Mouse (Mus musculus) embryonic facial prominence, embryonic 13.5 days (tissue): ENCODE results near the gene Trim71. TPM values are rescaled to one million over a fixed set of nuclear protein-coding genes. Genes with fewer than 3 reads are reported as not detected.
A peak's percentile ranks its signal among the peaks of the same experiment; 100 is the strongest.
"Not testable (repeated sequence)": the region's sequence is repeated elsewhere in the genome, so short reads cannot be mapped to it uniquely, and the experiment has no call there.

Experiments used
- ATAC-seq: fragments of 200-750 bp; cut with Nextera tagmentation; 2 replicates; pipeline ENCODE4 v1.8.0; 2017; ENCODE audit warnings: low read depth; ENCODE audit not compliant: insufficient number of reproducible peaks, insufficient read depth, low FRiP score, low TSS enrichment
- H3K27ac ChIP-seq: fragments of 300-500 bp; sonication (generic); 2 replicates; pipeline ENCODE4 v1.5.1; 2015; ENCODE audit warnings: moderate library complexity, mild to moderate bottlenecking, inconsistent platforms
- H3K27me3 ChIP-seq: fragments of 300-500 bp; sonication (generic); 2 replicates; pipeline ENCODE4 v1.6.1; 2015; ENCODE audit warnings: mild to moderate bottlenecking, inconsistent platforms
- H3K36me3 ChIP-seq: fragments of 300-500 bp; sonication (generic); 2 replicates; pipeline ENCODE4 v1.6.1; 2015; ENCODE audit warnings: mild to moderate bottlenecking, inconsistent platforms
- H3K4me1 ChIP-seq: fragments of 300-500 bp; sonication (generic); 2 replicates; pipeline ENCODE4 v1.6.1; 2015; ENCODE audit warnings: inconsistent platforms
- H3K4me2 ChIP-seq: fragments of 300-500 bp; sonication (generic); 2 replicates; pipeline ENCODE4 v1.6.1; 2015; ENCODE audit warnings: moderate library complexity, mild to moderate bottlenecking, inconsistent platforms
- H3K4me3 ChIP-seq: fragments of 300-500 bp; sonication (generic); 2 replicates; pipeline ENCODE4 v1.5.1; 2015; ENCODE audit warnings: mild to moderate bottlenecking, inconsistent platforms
- H3K9ac ChIP-seq: fragments of 300-500 bp; sonication (generic); 2 replicates; pipeline ENCODE4 v1.6.1; 2015; ENCODE audit warnings: mild to moderate bottlenecking, inconsistent platforms
- H3K9me3 ChIP-seq: fragments of 300-500 bp; sonication (generic); 2 replicates; pipeline ENCODE4 v1.6.1; 2016; ENCODE audit warnings: inconsistent platforms
- WGBS: fragments of 180-500 bp; shearing (Covaris S2); methylation state at CpG from one replicate; pipeline ENCODE4 v1.1.7; 2015; ENCODE audit warnings: mixed read lengths; 5-methylcytosine and 5-hydroxymethylcytosine counted together
- polyA plus RNA-seq: library from polyadenylated mRNA; unstranded; fragments of >200 nt; fragmentation: Nextera tagmentation; extraction: Ambion mirVana; gene quantifications from 2 replicates; pipeline ENCODE4 v1.2.1, GENCODE M21; 2015

The Trim71 gene
- polyA plus RNA-seq, 1 experiment from 2014 or later, result 0.46 TPM

DNA sequence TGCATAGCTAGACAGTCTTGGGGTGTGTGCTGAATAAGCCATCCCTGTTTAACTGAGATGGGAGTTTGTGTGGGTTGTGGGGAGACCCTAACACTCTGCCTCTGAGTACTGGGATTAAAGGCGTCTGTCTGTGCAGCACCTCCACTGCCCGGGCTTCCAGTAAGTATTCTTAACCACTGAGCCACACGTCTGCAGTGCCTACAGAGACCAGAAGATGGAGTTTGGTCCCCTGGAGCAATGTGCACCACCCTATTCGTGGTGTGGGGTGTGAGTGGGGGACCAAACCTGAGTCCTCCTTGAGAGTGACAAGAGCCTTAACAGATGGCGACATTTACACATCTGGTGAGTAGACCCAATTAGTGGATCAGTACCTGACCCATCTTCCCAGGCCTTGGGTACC is 42.1 kb downstream of the Trim71 start:
- 60% methylated on average over 5 of the region's 5 CpGs for WGBS
- Histone ChIP-seq H3K27me3 (no peaks in the 10 kb centered on the region), H3K4me2 (no peak overlapping the region), H3K9me3 (no peaks in the 10 kb centered on the region), H3K36me3 (no peaks in the 10 kb centered on the region), H3K27ac (no peak overlapping the region), H3K4me1 (peaks cover 16% of the 10 kb centered on the region), H3K4me3 (no peak overlapping the region), H3K9ac (no peak overlapping the region)
- ATAC-seq, result no peak

DNA sequence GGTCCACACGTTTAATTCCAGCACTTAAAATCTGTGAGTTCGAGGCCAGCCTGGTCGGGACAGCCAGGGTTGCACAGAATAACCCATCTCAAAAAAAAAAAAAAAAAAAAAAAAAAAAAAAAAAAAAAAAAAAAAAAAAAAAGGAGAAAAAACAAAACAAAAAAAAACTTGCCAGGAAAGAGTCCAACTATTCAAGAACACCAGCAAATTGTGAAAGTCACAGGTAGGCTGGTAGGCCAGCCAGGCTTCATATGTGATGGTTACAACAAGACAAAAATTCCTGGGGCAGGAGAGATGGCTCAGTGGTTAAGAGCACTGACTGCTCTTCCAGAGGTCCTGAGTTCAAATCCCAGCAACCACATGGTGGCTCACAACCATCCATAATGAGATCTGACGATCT is 43.6 kb downstream of the Trim71 start:
- 76% methylated on average over 4 of the region's 4 CpGs for WGBS
- not testable (repeated sequence) for H3K4me3 ChIP-seq, H3K27ac ChIP-seq, ATAC-seq, H3K4me2 ChIP-seq, H3K4me1 ChIP-seq, H3K27me3 ChIP-seq, H3K36me3 ChIP-seq, H3K9me3 ChIP-seq, H3K9ac ChIP-seq

DNA sequence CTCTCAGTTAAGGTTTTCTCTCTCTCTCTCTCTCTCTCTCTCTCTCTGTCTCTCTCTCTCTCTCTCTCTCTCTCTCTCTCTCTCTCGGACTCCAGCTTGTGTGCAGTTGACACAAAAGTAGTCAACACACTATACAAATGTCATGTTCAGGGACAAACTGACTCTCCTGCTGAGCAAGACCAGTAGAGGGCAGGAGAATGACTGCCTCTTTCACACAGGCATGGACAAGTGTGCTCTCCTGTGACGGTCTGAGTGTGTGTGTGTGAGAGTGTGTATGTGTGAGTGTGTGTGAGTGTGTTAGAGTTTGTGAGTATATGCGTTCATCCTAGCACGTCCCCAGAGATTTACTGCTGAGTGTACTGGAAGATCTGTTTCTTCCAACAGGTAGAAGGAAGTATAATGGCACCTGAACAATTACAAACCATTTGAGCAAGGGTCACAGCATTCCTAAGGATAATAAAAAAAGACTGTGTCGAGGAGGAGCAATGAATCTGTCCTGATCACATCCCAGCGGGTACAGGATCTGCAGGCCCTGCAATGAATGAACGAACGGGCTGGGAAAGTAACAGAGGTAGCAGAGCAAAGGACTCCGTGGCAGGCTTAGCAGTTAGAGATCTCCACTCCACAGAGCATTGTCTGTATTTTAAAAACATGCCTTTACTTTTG is 45.2 kb downstream of the Trim71 start:
- Histone ChIP-seq H3K4me1 (peaks cover 12% of the 10 kb centered on the region), H3K9ac (no peak overlapping the region), H3K36me3 (peaks cover 2% of the 10 kb centered on the region), H3K9me3 (peaks cover under 1% of the 10 kb centered on the region; the same call in 1 of the 2 replicates), H3K4me3 (no peak overlapping the region), H3K27me3 (no peaks in the 10 kb centered on the region), H3K27ac (no peak overlapping the region), H3K4me2 (no peak overlapping the region)
- no peak for ATAC-seq
- WGBS, result 72% methylated on average over 9 of the region's 9 CpGs

DNA sequence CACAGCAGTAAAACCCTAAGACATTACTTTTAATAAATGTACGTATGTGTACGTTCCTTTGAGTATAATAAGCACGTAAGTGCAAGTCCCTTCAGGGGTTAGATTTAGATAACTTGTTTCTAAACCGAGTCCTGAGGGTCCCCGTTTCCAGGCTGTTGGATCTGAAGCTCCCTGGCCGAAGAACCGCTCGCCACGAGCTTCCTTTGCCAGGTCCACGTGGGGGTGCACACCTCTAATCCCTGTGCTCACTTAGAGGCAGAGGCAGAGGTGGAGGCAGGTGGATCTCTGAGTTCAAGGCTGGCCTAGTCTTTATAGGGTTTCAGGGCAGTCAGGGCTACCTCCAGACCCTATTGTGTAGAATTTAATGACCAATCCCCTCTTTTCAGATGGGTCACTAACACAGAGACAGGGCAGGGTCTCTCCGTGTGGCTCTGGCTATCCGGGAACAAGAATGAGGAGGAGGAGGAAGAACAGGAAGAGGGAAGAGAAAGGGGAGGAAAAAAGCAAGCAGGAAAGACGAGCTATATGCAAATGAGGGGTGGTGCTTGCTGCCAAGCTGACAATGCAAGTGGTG is 46.2 kb downstream of the Trim71 start:
- H3K4me2 ChIP-seq, result no peak overlapping the region
- H3K27ac ChIP-seq, result no peak overlapping the region
- H3K4me3 ChIP-seq, result no peak overlapping the region
- H3K36me3 ChIP-seq, result peaks cover 12% of the 10 kb centered on the region
- peaks cover 12% of the 10 kb centered on the region for H3K4me1 ChIP-seq
- ATAC-seq, result no peak
- no peaks in the 10 kb centered on the region for H3K27me3 ChIP-seq
- H3K9ac ChIP-seq, result no peak overlapping the region
- 78% methylated on average over 13 of the region's 13 CpGs for WGBS
- peaks cover 9% of the 10 kb centered on the region for H3K9me3 ChIP-seq

DNA sequence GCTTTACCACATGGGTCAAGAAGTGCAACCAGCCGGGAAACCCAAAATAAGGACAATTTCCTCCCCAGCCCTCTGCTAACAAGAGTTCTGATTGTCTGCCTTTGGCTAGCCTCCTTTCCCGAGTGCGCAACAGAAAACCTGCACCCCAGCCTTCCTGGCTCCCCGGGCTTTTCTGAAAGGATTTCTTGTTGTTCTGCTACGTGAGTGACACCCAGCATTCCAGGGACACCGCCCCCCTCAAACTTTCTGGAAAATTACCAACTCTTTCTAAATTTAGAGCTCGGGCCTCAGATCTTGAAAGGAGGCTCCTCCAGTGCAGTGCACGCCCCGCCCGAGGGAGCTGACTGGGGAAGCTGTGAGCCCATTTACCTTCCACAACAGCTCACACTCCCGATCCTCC is 48.8 kb downstream of the Trim71 start, which contains the start of gene C130032M10Rik:
TSS of gene C130032M10Rik (plus strand) at position 334 of the 400 bp plus-strand sequence.
- H3K4me2 ChIP-seq, result peak within 1 kb of the TSS; percentile 7; the same call in 1 of the 2 replicates
- peak within 1 kb of the TSS; percentile 78 for H3K27ac ChIP-seq
- ATAC-seq, result no peak
- no peak within 1 kb of the TSS for H3K4me3 ChIP-seq
- peaks cover 20% of the 10 kb centered on the region for H3K36me3 ChIP-seq
- peaks cover 15% of the 10 kb centered on the region for H3K9me3 ChIP-seq
- H3K27me3 ChIP-seq, result no peaks in the 10 kb centered on the region
- H3K9ac ChIP-seq, result no peak within 1 kb of the TSS
- H3K4me1 ChIP-seq, result peaks cover 12% of the 10 kb centered on the region
- 55% methylated on average over 11 of the region's 11 CpGs for WGBS

DNA sequence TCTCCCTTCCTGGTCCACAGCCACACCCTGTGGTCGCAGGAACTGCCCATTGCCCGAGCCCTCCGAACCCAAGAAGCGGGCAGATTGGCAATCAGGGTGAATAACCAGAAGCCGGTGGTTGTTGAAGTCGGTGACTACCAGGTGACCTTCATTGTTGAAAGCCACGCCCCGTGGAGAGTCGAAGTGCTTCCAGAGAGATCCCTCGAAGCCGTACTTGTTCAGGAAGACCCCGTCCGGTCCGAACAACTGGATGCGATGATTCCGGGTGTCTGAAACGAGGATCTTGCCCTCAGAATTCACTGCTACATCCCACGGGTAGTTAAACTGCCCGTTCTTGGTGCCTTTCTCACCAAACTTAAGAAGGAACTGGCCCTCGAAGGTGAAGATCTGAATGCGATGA is 51.3 kb downstream of the Trim71 start:
- no peak overlapping the region for H3K9ac ChIP-seq
- H3K4me3 ChIP-seq, result no peak overlapping the region
- WGBS, result 97% methylated on average over 21 of the region's 21 CpGs
- H3K36me3 ChIP-seq, result peaks cover 20% of the 10 kb centered on the region
- no peak for ATAC-seq
- no peak overlapping the region for H3K27ac ChIP-seq
- no peak overlapping the region for H3K4me2 ChIP-seq
- peaks cover 12% of the 10 kb centered on the region for H3K4me1 ChIP-seq
- H3K27me3 ChIP-seq, result no peaks in the 10 kb centered on the region
- peaks cover 15% of the 10 kb centered on the region for H3K9me3 ChIP-seq

DNA sequence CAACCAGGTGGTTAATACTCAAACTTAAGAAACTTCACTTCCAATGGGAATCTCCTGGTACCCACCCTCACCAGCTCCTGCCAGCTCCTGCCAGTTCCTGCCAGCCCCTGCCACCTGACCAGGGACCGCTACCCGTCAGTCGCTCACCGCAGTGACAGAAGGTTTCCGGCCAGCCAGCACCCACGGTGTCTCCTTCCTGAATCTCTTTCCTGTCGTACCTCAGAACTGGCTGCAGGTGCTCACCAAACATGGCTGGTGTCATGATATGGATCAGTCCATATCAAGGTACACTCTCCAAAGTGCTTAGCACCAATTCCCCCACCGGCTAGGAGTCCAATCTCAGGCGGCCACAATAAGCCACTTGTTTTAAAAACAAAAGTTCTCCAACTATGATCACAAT is 54.4 kb downstream of the Trim71 start:
- WGBS, result 95% methylated on average over 9 of the region's 9 CpGs
- peaks cover 20% of the 10 kb centered on the region for H3K36me3 ChIP-seq

DNA sequence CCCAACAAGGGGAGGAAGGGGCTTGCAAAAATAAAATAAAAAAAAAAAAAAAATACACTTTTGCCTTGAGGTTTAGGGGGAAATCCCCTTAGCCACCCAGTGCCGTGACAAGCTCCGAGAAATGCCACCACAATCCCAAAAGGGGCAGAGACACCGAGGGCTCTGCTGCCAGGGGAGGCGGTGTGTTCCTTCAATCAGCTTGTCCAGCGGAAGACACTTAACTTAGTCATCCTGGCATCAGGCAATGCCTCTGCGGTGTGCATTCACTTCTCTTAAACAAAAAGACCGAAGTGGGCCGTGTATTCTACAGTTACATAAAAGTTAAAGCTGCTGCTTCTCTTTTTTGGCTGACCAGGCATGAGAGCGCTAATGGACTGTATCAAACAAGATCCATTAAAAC is 56.7 kb downstream of the Trim71 start:
- no peaks in the 10 kb centered on the region for H3K4me1 ChIP-seq
- H3K36me3 ChIP-seq, result peaks cover 3% of the 10 kb centered on the region
- H3K9me3 ChIP-seq, result no peaks in the 10 kb centered on the region; the same call in 1 of the 2 replicates
- ATAC-seq, result no peak
- no peak overlapping the region for H3K27ac ChIP-seq
- 91% methylated on average over 9 of the region's 9 CpGs for WGBS
- H3K9ac ChIP-seq, result no peak overlapping the region
- H3K4me2 ChIP-seq, result no peak overlapping the region
- H3K27me3 ChIP-seq, result no peaks in the 10 kb centered on the region
- no peak overlapping the region for H3K4me3 ChIP-seq

More for the DNA sequence above, 54.4 kb downstream of the Trim71 start:
- H3K4me3 ChIP-seq, result no peak overlapping the region
- peaks cover 15% of the 10 kb centered on the region for H3K9me3 ChIP-seq
- no peak overlapping the region for H3K4me2 ChIP-seq
- H3K27me3 ChIP-seq, result no peaks in the 10 kb centered on the region
- ATAC-seq, result no peak
- H3K27ac ChIP-seq, result no peak overlapping the region
- no peak overlapping the region for H3K9ac ChIP-seq
- no peaks in the 10 kb centered on the region for H3K4me1 ChIP-seq

DNA sequence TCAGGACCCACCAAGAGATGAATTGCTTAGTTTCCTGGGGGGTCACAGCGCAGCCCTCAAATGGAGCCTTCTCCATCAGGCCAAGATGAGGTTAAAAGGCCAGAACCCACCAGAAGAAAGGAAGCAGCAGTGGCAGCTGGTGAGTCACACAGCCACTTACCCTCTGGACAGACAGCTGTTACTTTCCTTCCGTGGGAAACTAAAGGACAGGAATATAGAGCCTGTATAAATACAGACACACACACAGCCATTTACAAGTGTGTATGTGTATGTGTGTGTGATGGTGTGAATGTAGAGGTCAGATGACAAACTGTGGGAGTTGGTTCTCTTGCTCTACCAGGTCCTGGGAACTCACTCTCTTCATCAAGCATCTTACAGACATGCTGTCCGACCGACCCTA is 57.6 kb downstream of the Trim71 start:
- H3K27me3 ChIP-seq, result no peaks in the 10 kb centered on the region
- H3K4me3 ChIP-seq, result no peak overlapping the region
- H3K9ac ChIP-seq, result no peak overlapping the region
- 84% methylated on average over 4 of the region's 4 CpGs for WGBS
- H3K4me2 ChIP-seq, result no peak overlapping the region
- H3K9me3 ChIP-seq, result no peaks in the 10 kb centered on the region; the same call in 1 of the 2 replicates
- no peak for ATAC-seq
- no peaks in the 10 kb centered on the region for H3K36me3 ChIP-seq
- no peak overlapping the region for H3K27ac ChIP-seq
- H3K4me1 ChIP-seq, result no peaks in the 10 kb centered on the region

DNA sequence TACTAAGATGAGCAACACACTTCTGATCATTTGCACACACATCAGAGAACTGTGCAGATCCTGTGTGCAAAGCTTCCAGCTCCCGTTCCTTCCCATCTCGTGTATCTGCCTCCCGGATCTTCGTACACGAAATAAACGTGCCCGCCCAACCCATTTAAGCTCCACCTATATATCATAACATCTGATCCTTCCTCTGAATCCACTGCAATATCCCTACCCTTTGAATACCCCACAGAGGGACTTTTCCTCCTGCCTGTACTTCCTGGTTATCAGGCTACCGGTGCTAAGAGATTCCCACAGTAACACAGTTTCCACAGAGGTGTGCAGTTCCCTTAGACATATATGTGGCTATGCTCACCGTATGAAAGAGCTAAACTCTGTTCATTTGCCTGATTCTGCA is 59.4 kb downstream of the Trim71 start, which contains the start of gene Ccr4:
TSS of gene Ccr4 (minus strand) at position 101 of the 400 bp plus-strand sequence.
- Histone ChIP-seq H3K4me2 (no peak within 1 kb of the TSS), H3K9me3 (no peaks in the 10 kb centered on the region), H3K4me3 (no peak within 1 kb of the TSS), H3K36me3 (no peaks in the 10 kb centered on the region), H3K27ac (no peak within 1 kb of the TSS), H3K27me3 (no peaks in the 10 kb centered on the region), H3K9ac (no peak within 1 kb of the TSS), H3K4me1 (no peaks in the 10 kb centered on the region; the same call in 1 of the 2 replicates)
- no peak; the same call in 1 of the 2 replicates for ATAC-seq
- WGBS, result 84% methylated on average over 9 of the region's 9 CpGs

DNA sequence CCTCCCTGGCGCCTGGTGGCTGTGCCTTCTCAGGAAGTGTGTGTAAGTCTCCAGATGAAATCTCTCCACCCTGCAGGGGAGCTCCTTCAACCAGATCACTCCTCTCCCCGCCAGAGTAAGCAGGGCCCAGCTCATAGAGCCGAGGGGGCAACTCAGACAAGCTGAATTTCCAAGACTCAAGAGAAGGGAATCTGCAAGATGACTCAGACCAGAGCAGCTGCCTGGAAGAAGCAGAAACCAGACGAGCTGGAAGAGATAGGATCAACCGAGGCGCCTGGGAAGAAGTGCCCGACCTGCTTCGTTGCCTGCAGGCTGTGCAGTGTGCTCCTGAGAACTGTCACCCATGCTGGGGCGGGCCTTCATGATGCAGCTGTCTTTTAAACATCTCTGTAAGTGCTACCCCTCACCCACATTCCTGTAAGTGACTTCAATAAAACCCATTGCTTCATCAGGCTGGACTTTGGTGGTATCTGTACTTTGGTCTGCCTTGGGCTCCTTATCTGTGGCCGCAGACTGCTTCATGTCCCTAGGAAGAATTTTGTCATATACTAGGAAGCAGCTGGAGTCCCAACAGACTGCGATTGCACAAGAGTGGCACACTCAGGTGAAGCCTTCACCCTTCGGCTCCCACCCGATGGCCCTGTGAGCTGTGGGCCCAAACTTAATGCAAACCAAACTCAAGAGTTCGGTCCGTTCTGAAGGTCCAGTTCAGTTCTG is 61.3 kb downstream of the Trim71 start:
- H3K4me3 ChIP-seq, result no peak overlapping the region
- peaks cover 2% of the 10 kb centered on the region for H3K4me1 ChIP-seq
- no peaks in the 10 kb centered on the region for H3K9me3 ChIP-seq
- H3K27ac ChIP-seq, result no peak overlapping the region
- no peak overlapping the region for H3K9ac ChIP-seq
- no peaks in the 10 kb centered on the region for H3K36me3 ChIP-seq
- H3K27me3 ChIP-seq, result no peaks in the 10 kb centered on the region
- 59% methylated on average over 15 of the region's 15 CpGs for WGBS
- H3K4me2 ChIP-seq, result no peak overlapping the region
- no peak for ATAC-seq

DNA sequence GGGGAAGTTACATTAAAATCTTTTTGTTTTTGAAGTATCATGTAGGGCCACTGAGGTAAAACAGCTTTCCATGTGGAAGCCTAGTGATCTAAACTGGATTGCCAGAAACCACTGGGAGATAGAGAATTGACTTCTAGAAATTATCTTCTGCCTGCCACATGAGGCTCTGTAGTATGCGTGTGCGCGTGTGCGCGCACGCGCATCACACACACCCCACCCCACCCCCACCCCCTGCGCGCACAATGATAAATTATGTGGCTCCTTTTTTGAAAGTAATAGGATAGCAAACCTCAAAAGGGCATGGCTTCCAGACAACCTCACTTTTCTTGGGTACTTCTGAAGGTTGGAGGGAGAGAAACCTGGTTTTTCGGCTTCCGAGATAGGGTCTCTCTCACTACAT is 62.3 kb downstream of the Trim71 start:
- H3K27ac ChIP-seq, result no peak overlapping the region
- peaks cover 2% of the 10 kb centered on the region for H3K4me1 ChIP-seq
- ATAC-seq, result no peak
- H3K27me3 ChIP-seq, result no peaks in the 10 kb centered on the region
- H3K9ac ChIP-seq, result no peak overlapping the region
- no peaks in the 10 kb centered on the region for H3K36me3 ChIP-seq
- H3K9me3 ChIP-seq, result no peaks in the 10 kb centered on the region
- WGBS, result 96% methylated on average over 11 of the region's 11 CpGs
- H3K4me2 ChIP-seq, result no peak overlapping the region
- no peak overlapping the region for H3K4me3 ChIP-seq
